Mouse (Mus musculus): ENCODE measurements around the gene Wasf2. TPM values are rescaled to one million over a fixed set of nuclear protein-coding genes. Genes with fewer than 3 reads are reported as not detected.

Wasf2 gene
- polyA plus RNA-seq, 1 experiment from 2014 or later: 18.5 TPM

GRCm38 (mm10) chr4:133117556-133118411 lies 12.5 kb upstream of the Wasf2 start:
- peak; percentile 48; the same call in 1 of the 2 replicates for ATAC-seq (ENCODE audit: low read depth)
- H3K36me3 ChIP-seq (ENCODE audit: control insufficient read depth, insufficient read depth, low read length): no peaks in the 10 kb centered on the region
- H3K27me3 ChIP-seq (ENCODE audit: control insufficient read depth, insufficient read depth, low read length): no peaks in the 10 kb centered on the region
- WGBS: 36% methylated on average over 18 of the region's 18 CpGs
- 0 out of 2 replicates have a peak, but pooled peaks cover 4% of the 10 kb centered on the region for H3K4me1 ChIP-seq (ENCODE audit: control insufficient read depth, insufficient read depth, low read length)
- 0 out of 2 replicates have a peak overlapping the region, but pooled peaks have one; percentile 21 for H3K9ac ChIP-seq (replicated peaks; ENCODE audit: low read depth, low read length)
- no peak overlapping the region for H3K4me3 ChIP-seq (ENCODE audit: low read depth, low read length)
- H3K4me2 ChIP-seq (ENCODE audit: low read depth, low read length): 0 out of 2 replicates have a peak overlapping the region, but pooled peaks have one; percentile 2
- H3K27ac ChIP-seq (ENCODE audit: low read depth, low read length): peak overlapping the region; percentile 62
- no peaks in the 10 kb centered on the region for H3K9me3 ChIP-seq (ENCODE audit: control insufficient read depth, low read length)

- Histone ChIP-seq H3K4me3 (ENCODE audit: low read depth, low read length) (no peak overlapping the region), H3K27ac (ENCODE audit: low read depth, low read length) (no peak overlapping the region), H3K4me2 (ENCODE audit: low read depth, low read length) (no peak overlapping the region), H3K9me3 (ENCODE audit: control insufficient read depth, low read length) (no peaks in the 10 kb centered on the region), H3K4me1 (ENCODE audit: control insufficient read depth, insufficient read depth, low read length) (0 out of 2 replicates have a peak, but pooled peaks cover 4% of the 10 kb centered on the region), H3K27me3 (ENCODE audit: control insufficient read depth, insufficient read depth, low read length) (no peaks in the 10 kb centered on the region), H3K9ac (replicated peaks; ENCODE audit: low read depth, low read length) (no peak overlapping the region), H3K36me3 (ENCODE audit: control insufficient read depth, insufficient read depth, low read length) (no peaks in the 10 kb centered on the region)
- no peak for ATAC-seq (ENCODE audit: low read depth)
- 87% methylated on average over 6 of the region's 6 CpGs for WGBS
Observed at GRCm38 (mm10) chr4:133118775-133119375, 11.4 kb upstream of the Wasf2 start.

GRCm38 (mm10) chr4:133119579-133119978 lies 10.7 kb upstream of the Wasf2 start:
- no peak for ATAC-seq (ENCODE audit: low read depth)
- H3K9ac ChIP-seq (replicated peaks; ENCODE audit: low read depth, low read length): no peak overlapping the region
- H3K4me3 ChIP-seq (ENCODE audit: low read depth, low read length): no peak overlapping the region
- no peak overlapping the region for H3K4me2 ChIP-seq (ENCODE audit: low read depth, low read length)
- WGBS: 90% methylated on average over 6 of the region's 6 CpGs
- no peaks in the 10 kb centered on the region for H3K27me3 ChIP-seq (ENCODE audit: control insufficient read depth, insufficient read depth, low read length)
- H3K36me3 ChIP-seq (ENCODE audit: control insufficient read depth, insufficient read depth, low read length): no peaks in the 10 kb centered on the region
- H3K9me3 ChIP-seq (ENCODE audit: control insufficient read depth, low read length): no peaks in the 10 kb centered on the region
- H3K27ac ChIP-seq (ENCODE audit: low read depth, low read length): no peak overlapping the region
- H3K4me1 ChIP-seq (ENCODE audit: control insufficient read depth, insufficient read depth, low read length): 0 out of 2 replicates have a peak, but pooled peaks cover 4% of the 10 kb centered on the region

GRCm38 (mm10) chr4:133120833-133121321 lies 9.4 kb upstream of the Wasf2 start:
- Histone ChIP-seq H3K4me2 (ENCODE audit: low read depth, low read length) (no peak overlapping the region), H3K27me3 (ENCODE audit: control insufficient read depth, insufficient read depth, low read length) (no peaks in the 10 kb centered on the region), H3K9me3 (ENCODE audit: control insufficient read depth, low read length) (no peaks in the 10 kb centered on the region), H3K36me3 (ENCODE audit: control insufficient read depth, insufficient read depth, low read length) (no peaks in the 10 kb centered on the region), H3K4me3 (ENCODE audit: low read depth, low read length) (no peak overlapping the region), H3K9ac (replicated peaks; ENCODE audit: low read depth, low read length) (no peak overlapping the region), H3K27ac (ENCODE audit: low read depth, low read length) (no peak overlapping the region), H3K4me1 (ENCODE audit: control insufficient read depth, insufficient read depth, low read length) (0 out of 2 replicates have a peak, but pooled peaks cover 4% of the 10 kb centered on the region)
- ATAC-seq (ENCODE audit: low read depth): no peak
- 13% methylated on average over 10 of the region's 11 CpGs for WGBS

- Histone ChIP-seq H3K27me3 (ENCODE audit: control insufficient read depth, insufficient read depth, low read length) (no peaks in the 10 kb centered on the region), H3K4me3 (ENCODE audit: low read depth, low read length) (no peak overlapping the region), H3K27ac (ENCODE audit: low read depth, low read length) (no peak overlapping the region), H3K4me1 (ENCODE audit: control insufficient read depth, insufficient read depth, low read length) (0 out of 2 replicates have a peak, but pooled peaks cover 4% of the 10 kb centered on the region), H3K36me3 (ENCODE audit: control insufficient read depth, insufficient read depth, low read length) (no peaks in the 10 kb centered on the region), H3K4me2 (ENCODE audit: low read depth, low read length) (no peak overlapping the region), H3K9ac (replicated peaks; ENCODE audit: low read depth, low read length) (no peak overlapping the region), H3K9me3 (ENCODE audit: control insufficient read depth, low read length) (no peaks in the 10 kb centered on the region)
- ATAC-seq (ENCODE audit: low read depth): no peak
- 75% methylated on average over 1 of the region's 1 CpGs for WGBS
Observed at GRCm38 (mm10) chr4:133121416-133121815, 8.9 kb upstream of the Wasf2 start.

GRCm38 (mm10) chr4:133121974-133122637 lies 8.2 kb upstream of the Wasf2 start:
- H3K4me2 ChIP-seq (ENCODE audit: low read depth, low read length): no peak overlapping the region
- no peaks in the 10 kb centered on the region for H3K36me3 ChIP-seq (ENCODE audit: control insufficient read depth, insufficient read depth, low read length)
- no peaks in the 10 kb centered on the region for H3K9me3 ChIP-seq (ENCODE audit: control insufficient read depth, low read length)
- WGBS: 35% methylated on average over 5 of the region's 5 CpGs
- ATAC-seq (ENCODE audit: low read depth): no peak
- H3K9ac ChIP-seq (replicated peaks; ENCODE audit: low read depth, low read length): no peak overlapping the region
- 0 out of 2 replicates have a peak, but pooled peaks cover 4% of the 10 kb centered on the region for H3K4me1 ChIP-seq (ENCODE audit: control insufficient read depth, insufficient read depth, low read length)
- no peak overlapping the region for H3K27ac ChIP-seq (ENCODE audit: low read depth, low read length)
- H3K27me3 ChIP-seq (ENCODE audit: control insufficient read depth, insufficient read depth, low read length): no peaks in the 10 kb centered on the region
- no peak overlapping the region for H3K4me3 ChIP-seq (ENCODE audit: low read depth, low read length)

- Histone ChIP-seq H3K27me3 (ENCODE audit: control insufficient read depth, insufficient read depth, low read length) (no peaks in the 10 kb centered on the region), H3K36me3 (ENCODE audit: control insufficient read depth, insufficient read depth, low read length) (no peaks in the 10 kb centered on the region)
- ATAC-seq (ENCODE audit: low read depth): no peak
Observed at GRCm38 (mm10) chr4:133127079-133127478, 3.2 kb upstream of the Wasf2 start.

GRCm38 (mm10) chr4:133127894-133128293 lies 2.4 kb upstream of the Wasf2 start:
- no peak for ATAC-seq (ENCODE audit: low read depth)
- WGBS: 92% methylated on average over 4 of the region's 4 CpGs
- H3K27ac ChIP-seq (ENCODE audit: low read depth, low read length): no peak overlapping the region
- no peaks in the 10 kb centered on the region for H3K36me3 ChIP-seq (ENCODE audit: control insufficient read depth, insufficient read depth, low read length)
- no peaks in the 10 kb centered on the region for H3K27me3 ChIP-seq (ENCODE audit: control insufficient read depth, insufficient read depth, low read length)
- no peak overlapping the region for H3K9ac ChIP-seq (replicated peaks; ENCODE audit: low read depth, low read length)
- no peaks in the 10 kb centered on the region for H3K9me3 ChIP-seq (ENCODE audit: control insufficient read depth, low read length)
- no peak overlapping the region for H3K4me3 ChIP-seq (ENCODE audit: low read depth, low read length)
- H3K4me1 ChIP-seq (ENCODE audit: control insufficient read depth, insufficient read depth, low read length): peaks cover 12% of the 10 kb centered on the region; the same call in 1 of the 2 replicates
- no peak overlapping the region for H3K4me2 ChIP-seq (ENCODE audit: low read depth, low read length)

More at GRCm38 (mm10) chr4:133127079-133127478, 3.2 kb upstream of the Wasf2 start:
- peaks cover 6% of the 10 kb centered on the region; the same call in 1 of the 2 replicates for H3K4me1 ChIP-seq (ENCODE audit: control insufficient read depth, insufficient read depth, low read length)
- no peak overlapping the region for H3K9ac ChIP-seq (replicated peaks; ENCODE audit: low read depth, low read length)
- H3K9me3 ChIP-seq (ENCODE audit: control insufficient read depth, low read length): no peaks in the 10 kb centered on the region
- H3K4me2 ChIP-seq (ENCODE audit: low read depth, low read length): no peak overlapping the region
- no peak overlapping the region for H3K4me3 ChIP-seq (ENCODE audit: low read depth, low read length)
- WGBS: 87% methylated on average over 3 of the region's 3 CpGs
- no peak overlapping the region for H3K27ac ChIP-seq (ENCODE audit: low read depth, low read length)

Data from neural tube, embryonic 14.5 days (tissue).